Mouse (Mus musculus) ES-Bruce4 (cell line): ENCODE results near the gene D430041D05Rik. TPM values are rescaled to one million over a fixed set of nuclear protein-coding genes. Genes with fewer than 3 reads are reported as not detected.

ENCODE experiments used
- H3K27ac ChIP-seq: 2 replicates; pipeline ENCODE4 v1.5.1; 2012; ENCODE audit warnings: low read length, inconsistent platforms; ENCODE audit not compliant: insufficient read depth
- H3K27me3 ChIP-seq: 2 replicates; pipeline ENCODE4 v1.6.1; 2012; ENCODE audit warnings: mild to moderate bottlenecking, low read length, inconsistent platforms; ENCODE audit not compliant: control insufficient read depth, poor library complexity, insufficient read depth, severe bottlenecking
- H3K36me3 ChIP-seq: 2 replicates; pipeline ENCODE4 v1.6.1; 2012; ENCODE audit warnings: inconsistent platforms, mild to moderate bottlenecking, low read length, moderate library complexity; ENCODE audit not compliant: control insufficient read depth, poor library complexity, insufficient read depth, severe bottlenecking
- H3K4me1 ChIP-seq: one replicate; pipeline ENCODE4 v1.8.1; 2011; ENCODE audit warnings: low read length; ENCODE audit not compliant: control insufficient read depth, insufficient read depth
- H3K4me3 ChIP-seq: 2 replicates; pipeline ENCODE4 v1.5.1; 2011; ENCODE audit warnings: low read depth, mild to moderate bottlenecking, low read length
- H3K9ac ChIP-seq: 2 replicates; pipeline ENCODE4 v1.6.1; 2012; ENCODE audit warnings: low read depth, mild to moderate bottlenecking, inconsistent platforms; ENCODE audit not compliant: poor library complexity, severe bottlenecking
- H3K9me3 ChIP-seq: replicated peaks from 2 replicates; pipeline ENCODE4 v1.6.1; 2012; ENCODE audit warnings: mild to moderate bottlenecking, low read length, inconsistent platforms; ENCODE audit not compliant: control insufficient read depth, poor library complexity, insufficient read depth, severe bottlenecking
- CTCF ChIP-seq: IDR thresholded peaks from one replicate; pipeline ENCODE4 v1.8.1; 2011; ENCODE audit warnings: low read depth, low read length
- EP300 ChIP-seq: IDR thresholded peaks from 2 replicates; pipeline ENCODE4 v1.6.1; 2011; ENCODE audit warnings: low read depth, low read length; ENCODE audit not compliant: insufficient read depth
- POLR2A ChIP-seq: IDR thresholded peaks from one replicate; pipeline ENCODE4 v1.8.1; 2011; ENCODE audit warnings: low read length; ENCODE audit not compliant: insufficient read depth
- polyA plus RNA-seq: library from polyadenylated mRNA; stranded (reverse); fragments of >200 nt; gene quantifications from 2 replicates; pipeline ENCODE4 v1.2.4, GENCODE M21; 2011; ENCODE audit warnings: low read depth; ENCODE audit not compliant: missing spikeins, insufficient read depth, insufficient read length

The D430041D05Rik gene
- polyA plus RNA-seq, 1 experiment, result 0.10 TPM

DNA sequence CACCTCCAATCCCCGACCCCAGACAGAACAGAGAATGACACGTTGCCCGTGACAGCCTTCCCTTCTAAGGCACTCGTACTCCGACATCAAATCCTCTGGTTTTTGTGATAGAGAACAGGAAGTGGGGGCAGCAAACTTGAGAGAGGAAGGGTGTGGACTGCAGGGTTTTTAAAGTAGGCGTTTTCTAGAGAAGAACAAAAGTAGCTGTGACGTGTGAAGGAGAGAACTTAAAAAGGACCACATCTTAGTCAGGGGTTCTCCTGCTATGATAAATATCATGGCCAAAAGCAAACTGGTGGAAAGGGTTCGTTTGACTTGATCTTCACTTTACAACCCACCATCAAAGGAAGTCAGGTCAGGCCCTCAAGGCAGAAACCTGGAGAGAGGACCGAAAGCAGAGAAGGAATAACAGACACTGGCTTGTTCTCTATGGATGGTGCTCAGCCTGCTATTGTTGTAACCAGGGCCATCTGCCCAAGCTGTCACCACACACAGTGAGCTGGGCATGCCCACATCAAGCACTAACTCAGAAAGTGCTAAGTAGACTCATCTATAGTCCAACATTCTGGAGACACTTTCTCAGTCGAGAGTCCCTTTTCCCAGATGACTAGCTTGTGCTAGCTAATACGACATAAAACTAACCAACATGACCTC is 238.0 kb downstream of the D430041D05Rik start:
- Histone ChIP-seq H3K4me3 (no peak overlapping the region), H3K4me1 (no peaks in the 10 kb centered on the region), H3K27me3 (no peaks in the 10 kb centered on the region), H3K36me3 (no peaks in the 10 kb centered on the region), H3K27ac (no peak overlapping the region), H3K9ac (no peak overlapping the region), H3K9me3 (no peaks in the 10 kb centered on the region)
- no peak for TF ChIP-seq EP300
- no peak for TF ChIP-seq CTCF
- no peak for TF ChIP-seq POLR2A

- no peak for TF ChIP-seq EP300
- no peak for TF ChIP-seq POLR2A
- TF ChIP-seq CTCF, result no peak
- H3K36me3 ChIP-seq, result no peaks in the 10 kb centered on the region
- no peak overlapping the region for H3K4me3 ChIP-seq
- no peaks in the 10 kb centered on the region for H3K9me3 ChIP-seq
- no peaks in the 10 kb centered on the region for H3K4me1 ChIP-seq
- no peaks in the 10 kb centered on the region; the same call in 1 of the 2 replicates for H3K27me3 ChIP-seq
- no peak overlapping the region for H3K9ac ChIP-seq
- H3K27ac ChIP-seq, result no peak overlapping the region
These were observed 242.5 kb downstream of the D430041D05Rik start for GRCm38 (mm10) chr2:104168186-104168896.

GRCm38 (mm10) chr2:104167765-104168164 is 243.0 kb downstream of the D430041D05Rik start:
- Histone ChIP-seq H3K4me1 (no peaks in the 10 kb centered on the region), H3K27me3 (no peaks in the 10 kb centered on the region; the same call in 1 of the 2 replicates), H3K4me3 (no peak overlapping the region), H3K9me3 (no peaks in the 10 kb centered on the region), H3K9ac (no peak overlapping the region), H3K36me3 (no peaks in the 10 kb centered on the region), H3K27ac (no peak overlapping the region)
- TF ChIP-seq POLR2A (no peak), EP300 (no peak), CTCF (no peak)

DNA sequence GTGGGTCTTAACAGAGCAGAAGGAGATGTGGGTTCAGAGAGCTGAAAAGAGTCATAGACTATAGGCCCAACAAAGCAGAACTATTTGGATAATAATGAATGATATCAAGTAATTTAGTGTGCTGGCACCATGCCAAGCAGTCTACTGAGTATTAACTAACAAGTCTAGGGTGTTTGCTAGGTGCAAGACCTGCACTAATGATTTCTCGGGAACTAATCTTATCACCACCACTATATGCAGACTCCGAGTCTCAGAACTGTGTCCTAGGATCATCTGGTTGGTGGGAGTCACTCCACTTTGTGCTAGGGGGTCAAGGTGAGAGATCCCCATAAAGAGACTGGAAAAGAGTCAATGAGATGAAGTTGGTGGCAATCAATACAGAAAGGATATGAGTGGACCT is 245.2 kb downstream of the D430041D05Rik start:
- H3K36me3 ChIP-seq, result no peaks in the 10 kb centered on the region
- H3K9me3 ChIP-seq, result no peaks in the 10 kb centered on the region
- no peaks in the 10 kb centered on the region; the same call in 1 of the 2 replicates for H3K27me3 ChIP-seq
- H3K27ac ChIP-seq, result no peak overlapping the region
- no peak for TF ChIP-seq CTCF
- no peak for TF ChIP-seq POLR2A
- TF ChIP-seq EP300, result no peak
- H3K4me3 ChIP-seq, result no peak overlapping the region
- H3K9ac ChIP-seq, result no peak overlapping the region
- H3K4me1 ChIP-seq, result no peaks in the 10 kb centered on the region

- H3K36me3 ChIP-seq, result no peaks in the 10 kb centered on the region
- H3K9me3 ChIP-seq, result no peaks in the 10 kb centered on the region
- no peak for TF ChIP-seq EP300
- no peak for TF ChIP-seq POLR2A
- no peak for TF ChIP-seq CTCF
- no peak overlapping the region for H3K9ac ChIP-seq
- H3K27ac ChIP-seq, result no peak overlapping the region
- H3K27me3 ChIP-seq, result no peaks in the 10 kb centered on the region; the same call in 1 of the 2 replicates
- no peaks in the 10 kb centered on the region for H3K4me1 ChIP-seq
- no peak overlapping the region for H3K4me3 ChIP-seq
These were observed 246.8 kb downstream of the D430041D05Rik start for GRCm38 (mm10) chr2:104163978-104164487.

GRCm38 (mm10) chr2:104163418-104163817 is 247.4 kb downstream of the D430041D05Rik start:
- no peaks in the 10 kb centered on the region for H3K4me1 ChIP-seq
- H3K27me3 ChIP-seq, result no peaks in the 10 kb centered on the region; the same call in 1 of the 2 replicates
- no peak overlapping the region for H3K4me3 ChIP-seq
- no peaks in the 10 kb centered on the region for H3K9me3 ChIP-seq
- no peak for TF ChIP-seq EP300
- no peak for TF ChIP-seq CTCF
- TF ChIP-seq POLR2A, result no peak
- H3K9ac ChIP-seq, result no peak overlapping the region
- H3K27ac ChIP-seq, result no peak overlapping the region
- H3K36me3 ChIP-seq, result no peaks in the 10 kb centered on the region
